Mouse (Mus musculus) forebrain, embryonic 15.5 days (tissue): Measurements from ENCODE around the gene Orai3. TPM values are rescaled to one million over a fixed set of nuclear protein-coding genes. Genes with fewer than 3 reads are reported as not detected.

ENCODE experiments used
- ATAC-seq: fragments of 200-750 bp; cut with Nextera tagmentation; replicated peaks from 2 replicates; pipeline ENCODE4 v1.8.0; 2017; ENCODE audit warnings: mild to moderate bottlenecking, moderate TSS enrichment, moderate library complexity
- H3K27ac ChIP-seq: fragments of 300-500 bp; sonication (generic); replicated peaks from 2 replicates; pipeline ENCODE4 v1.5.1; 2015; ENCODE audit warnings: mild to moderate bottlenecking, inconsistent platforms
- H3K27me3 ChIP-seq: fragments of 300-500 bp; sonication (generic); 2 replicates; pipeline ENCODE4 v1.6.1; 2015; ENCODE audit warnings: inconsistent platforms
- H3K36me3 ChIP-seq: fragments of 300-500 bp; sonication (generic); 2 replicates; pipeline ENCODE4 v1.6.1; 2015; ENCODE audit warnings: mild to moderate bottlenecking, inconsistent platforms
- H3K4me1 ChIP-seq: fragments of 300-500 bp; sonication (generic); 2 replicates; pipeline ENCODE4 v1.6.1; 2015; ENCODE audit warnings: inconsistent platforms
- H3K4me2 ChIP-seq: fragments of 300-500 bp; sonication (generic); replicated peaks from 2 replicates; pipeline ENCODE4 v1.6.1; 2015; ENCODE audit warnings: mild to moderate bottlenecking, inconsistent platforms
- H3K4me3 ChIP-seq: fragments of 300-500 bp; sonication (generic); 2 replicates; pipeline ENCODE4 v1.5.1; 2015; ENCODE audit warnings: mild to moderate bottlenecking, inconsistent platforms
- H3K9ac ChIP-seq: fragments of 300-500 bp; sonication (generic); replicated peaks from 2 replicates; pipeline ENCODE4 v1.6.1; 2015; ENCODE audit warnings: mild to moderate bottlenecking, inconsistent platforms
- H3K9me3 ChIP-seq: fragments of 300-500 bp; sonication (generic); 2 replicates; pipeline ENCODE4 v1.6.1; 2016; ENCODE audit warnings: inconsistent platforms
- WGBS: fragments of 180-500 bp; shearing (Covaris S2); methylation state at CpG from one replicate; pipeline ENCODE4 v1.1.7; 2015; ENCODE audit warnings: mixed read lengths; 5-methylcytosine and 5-hydroxymethylcytosine counted together
- polyA plus RNA-seq: library from polyadenylated mRNA; unstranded; fragments of >200 nt; fragmentation: Nextera tagmentation; extraction: Ambion mirVana; gene quantifications from 2 replicates; pipeline ENCODE4 v1.2.1, GENCODE M21; 2015

Orai3 gene
- polyA plus RNA-seq, 1 experiment from 2014 or later: 8.7 TPM

DNA sequence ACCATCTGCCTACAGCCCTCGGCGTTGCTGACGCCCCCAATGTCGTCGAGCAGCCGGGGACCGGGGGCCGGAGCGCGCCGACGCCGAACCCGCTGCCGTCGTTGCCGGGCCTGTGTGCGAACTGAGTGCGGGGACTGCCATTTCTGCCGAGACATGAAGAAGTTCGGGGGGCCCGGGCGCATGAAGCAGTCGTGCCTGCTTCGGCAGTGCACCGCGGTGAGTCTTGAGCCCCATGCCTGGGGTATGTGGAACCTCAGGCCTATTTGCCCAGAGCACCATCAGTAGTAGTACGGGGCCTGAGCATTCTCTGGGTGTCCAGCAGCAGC, 21.4 kb upstream of the Orai3 start:
- H3K4me2 ChIP-seq: 0 out of 2 replicates have a peak overlapping the region, but pooled peaks have one; percentile 87
- H3K9ac ChIP-seq: no peak overlapping the region
- H3K27ac ChIP-seq: no peak overlapping the region
- peaks cover 24% of the 10 kb centered on the region for H3K4me1 ChIP-seq
- no peak overlapping the region for H3K4me3 ChIP-seq
- WGBS: 90% methylated on average over 28 of the region's 28 CpGs
- no peaks in the 10 kb centered on the region for H3K27me3 ChIP-seq
- no peak for ATAC-seq
- H3K36me3 ChIP-seq: peaks cover 48% of the 10 kb centered on the region
- no peaks in the 10 kb centered on the region for H3K9me3 ChIP-seq

DNA sequence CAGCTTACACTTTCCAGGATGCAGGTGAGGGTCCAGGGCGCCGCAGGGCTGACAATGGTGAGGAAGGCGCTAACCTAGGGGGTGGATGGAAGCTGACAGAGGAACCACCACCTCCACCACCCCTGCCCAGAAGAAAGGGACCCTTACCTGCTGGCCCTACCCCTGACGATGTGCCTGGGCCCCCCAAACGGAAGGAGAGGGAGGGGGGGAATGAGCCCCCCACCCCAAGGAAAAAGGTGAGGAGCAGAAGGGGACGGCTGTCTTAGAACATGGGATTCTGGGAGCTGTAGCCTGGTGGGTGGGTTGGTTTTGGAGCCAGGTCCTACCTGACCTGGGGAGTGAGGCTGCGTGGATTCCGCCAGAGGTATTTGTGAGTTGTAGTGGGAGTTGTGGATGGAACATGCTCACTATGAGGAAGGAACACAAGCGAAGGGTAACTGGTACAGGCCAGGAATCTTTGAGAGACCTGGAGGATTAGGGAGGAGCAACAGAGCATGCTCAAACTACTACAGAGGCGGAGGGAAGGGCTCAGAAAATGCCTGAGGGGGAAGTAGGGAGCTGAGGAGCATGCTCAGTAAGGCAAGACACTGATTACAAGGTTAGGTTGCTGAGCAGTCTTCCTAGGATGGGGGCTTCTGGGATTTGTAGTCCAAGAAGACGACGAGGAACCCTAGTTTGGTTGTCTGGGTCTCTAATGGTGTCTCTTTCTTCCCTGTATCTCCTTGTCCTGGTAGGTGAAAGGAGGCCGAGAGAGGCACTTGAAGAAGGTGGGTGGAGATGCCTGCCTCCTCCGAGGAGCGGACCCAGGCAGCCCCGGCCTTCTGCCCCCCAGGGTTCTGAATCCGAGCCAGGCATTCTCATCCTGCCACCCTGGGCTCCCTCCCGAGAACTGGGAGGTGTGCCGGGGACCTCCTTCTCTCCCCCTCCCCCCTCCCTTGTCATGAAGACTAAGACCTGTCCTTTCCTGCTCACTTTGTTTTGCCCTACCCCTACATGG, 19.2 kb upstream of the Orai3 start:
- no peaks in the 10 kb centered on the region for H3K27me3 ChIP-seq
- H3K9ac ChIP-seq: no peak overlapping the region
- no peak for ATAC-seq

DNA sequence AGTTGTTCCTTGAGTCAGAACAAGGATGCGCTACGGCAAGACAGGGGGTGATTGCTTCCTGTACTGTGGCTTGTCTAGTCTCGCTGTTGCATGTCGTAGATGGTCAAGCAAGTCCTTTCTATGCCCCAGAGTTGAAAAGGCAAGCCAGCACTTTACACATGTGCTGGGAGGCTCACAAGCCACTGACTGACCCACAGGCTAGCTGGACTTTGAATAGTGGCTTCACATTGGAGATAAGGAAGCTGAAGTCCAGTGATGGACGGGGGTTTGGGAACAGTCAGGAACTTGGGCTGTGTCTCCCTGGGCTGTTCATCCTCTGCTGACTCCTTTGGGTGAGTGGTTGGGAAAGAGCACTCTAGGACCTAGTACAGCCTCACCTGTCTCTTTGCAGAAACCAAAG, 18.0 kb upstream of the Orai3 start:
- H3K4me2 ChIP-seq: no peak overlapping the region
- 96% methylated on average over 5 of the region's 5 CpGs for WGBS
- H3K27me3 ChIP-seq: no peaks in the 10 kb centered on the region
- H3K36me3 ChIP-seq: peaks cover 72% of the 10 kb centered on the region
- no peak for ATAC-seq
- peaks cover 17% of the 10 kb centered on the region for H3K4me1 ChIP-seq
- no peak overlapping the region for H3K4me3 ChIP-seq
- H3K9me3 ChIP-seq: no peaks in the 10 kb centered on the region
- H3K9ac ChIP-seq: no peak overlapping the region
- no peak overlapping the region for H3K27ac ChIP-seq

More for the DNA sequence above, 19.2 kb upstream of the Orai3 start:
- 83% methylated on average over 19 of the region's 19 CpGs for WGBS
- H3K36me3 ChIP-seq: peaks cover 66% of the 10 kb centered on the region
- H3K9me3 ChIP-seq: no peaks in the 10 kb centered on the region
- H3K27ac ChIP-seq: no peak overlapping the region
- H3K4me2 ChIP-seq: no peak overlapping the region
- H3K4me1 ChIP-seq: peaks cover 17% of the 10 kb centered on the region
- no peak overlapping the region for H3K4me3 ChIP-seq

DNA sequence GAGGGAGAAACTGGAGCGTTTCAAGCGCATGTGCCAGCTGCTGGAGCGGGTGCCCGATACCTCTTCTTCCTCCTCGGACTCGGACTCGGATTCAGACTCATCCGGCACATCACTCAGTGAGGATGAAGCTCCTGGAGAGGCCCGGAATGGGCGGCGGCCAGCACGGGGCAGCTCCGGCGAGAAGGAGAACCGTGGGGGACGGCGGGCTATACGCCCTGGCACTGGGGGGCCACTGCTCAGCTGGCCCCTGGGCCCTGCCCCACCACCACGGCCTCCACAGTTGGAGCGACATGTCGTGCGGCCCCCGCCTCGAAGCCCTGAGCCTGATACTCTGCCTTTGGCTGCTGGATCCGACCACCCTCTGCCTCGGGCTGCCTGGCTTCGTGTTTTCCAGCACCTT, 17.5 kb upstream of the Orai3 start:
- Histone ChIP-seq H3K27ac (no peak overlapping the region), H3K27me3 (no peaks in the 10 kb centered on the region), H3K9ac (no peak overlapping the region), H3K36me3 (peaks cover 76% of the 10 kb centered on the region), H3K9me3 (no peaks in the 10 kb centered on the region), H3K4me1 (peaks cover 17% of the 10 kb centered on the region), H3K4me3 (no peak overlapping the region), H3K4me2 (no peak overlapping the region)
- no peak for ATAC-seq
- WGBS: 93% methylated on average over 27 of the region's 27 CpGs

DNA sequence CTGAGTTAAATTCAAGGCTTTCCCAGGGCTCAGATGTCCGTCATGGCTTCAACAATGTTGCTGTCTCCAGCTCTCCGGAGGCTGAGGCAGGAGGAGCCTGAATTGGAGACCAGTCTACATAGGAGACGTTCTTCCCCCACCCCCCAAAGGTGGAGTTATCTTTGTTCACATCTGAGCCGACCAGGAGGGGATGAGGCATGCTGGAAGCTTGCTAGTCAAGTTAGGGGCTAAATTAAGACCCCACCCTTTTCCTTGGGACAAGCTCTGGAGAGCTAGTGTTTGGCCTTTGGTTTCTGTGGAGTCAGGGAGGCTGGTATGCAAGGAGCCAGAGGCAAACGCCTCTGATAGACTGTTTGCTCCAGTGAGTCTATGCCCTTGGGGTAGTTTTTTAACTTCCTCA, 16.5 kb upstream of the Orai3 start:
- no peak overlapping the region for H3K27ac ChIP-seq
- 77% methylated on average over 5 of the region's 5 CpGs for WGBS
- no peak overlapping the region for H3K4me3 ChIP-seq
- ATAC-seq: no peak
- H3K27me3 ChIP-seq: no peaks in the 10 kb centered on the region
- peaks cover 6% of the 10 kb centered on the region for H3K4me1 ChIP-seq
- H3K4me2 ChIP-seq: no peak overlapping the region
- H3K36me3 ChIP-seq: peaks cover 87% of the 10 kb centered on the region
- no peaks in the 10 kb centered on the region for H3K9me3 ChIP-seq
- no peak overlapping the region for H3K9ac ChIP-seq

DNA sequence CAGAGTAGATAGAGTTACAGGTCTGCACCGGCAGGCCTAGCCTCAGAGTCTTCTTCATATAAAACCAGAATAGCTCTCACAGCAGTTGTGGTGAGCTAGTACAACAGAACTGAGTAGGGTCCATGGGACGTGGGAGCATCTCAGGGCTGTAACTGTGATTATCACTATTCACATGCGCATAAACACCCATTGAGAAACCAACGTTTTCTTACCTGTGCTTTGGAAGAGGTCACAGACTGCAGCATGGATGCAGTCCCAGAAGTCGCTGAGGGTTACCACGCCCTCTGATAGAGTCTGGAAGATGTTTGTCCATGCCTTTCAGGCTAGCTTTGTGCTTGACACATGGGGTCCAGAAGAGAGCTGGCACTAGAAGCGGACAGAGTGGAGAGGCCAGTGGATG, 15.9 kb upstream of the Orai3 start:
- ATAC-seq: no peak
- H3K4me2 ChIP-seq: no peak overlapping the region
- no peak overlapping the region for H3K4me3 ChIP-seq
- H3K36me3 ChIP-seq: peaks cover 88% of the 10 kb centered on the region
- H3K4me1 ChIP-seq: peaks cover 4% of the 10 kb centered on the region; the same call in 1 of the 2 replicates
- H3K27me3 ChIP-seq: no peaks in the 10 kb centered on the region
- no peak overlapping the region for H3K27ac ChIP-seq
- 91% methylated on average over 7 of the region's 7 CpGs for WGBS
- no peak overlapping the region for H3K9ac ChIP-seq
- H3K9me3 ChIP-seq: no peaks in the 10 kb centered on the region

DNA sequence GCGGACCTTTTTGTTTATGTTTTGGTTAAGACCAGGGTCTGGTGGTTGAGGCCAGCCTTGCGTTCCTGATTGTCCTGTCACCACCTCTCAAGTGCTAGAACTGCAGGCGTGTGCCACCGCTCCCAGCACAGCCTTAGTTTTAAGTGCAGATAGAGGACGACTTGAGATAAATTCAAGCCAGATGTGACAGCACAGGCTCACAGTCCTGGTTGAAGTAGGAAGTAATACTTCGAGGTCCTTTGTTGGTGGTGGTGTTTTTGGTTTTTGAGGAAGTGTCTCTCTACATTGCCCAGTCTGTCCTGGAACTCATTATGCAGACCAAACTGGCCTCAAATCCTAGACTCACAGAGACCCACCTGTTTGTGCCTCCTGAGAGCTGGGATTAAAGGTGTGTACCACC, 9.9 kb upstream of the Orai3 start:
- Histone ChIP-seq H3K27ac (no peak overlapping the region), H3K36me3 (peaks cover 72% of the 10 kb centered on the region), H3K9ac (no peak overlapping the region), H3K4me1 (no peaks in the 10 kb centered on the region), H3K4me3 (no peak overlapping the region), H3K4me2 (no peak overlapping the region), H3K9me3 (no peaks in the 10 kb centered on the region), H3K27me3 (no peaks in the 10 kb centered on the region)
- ATAC-seq: no peak
- WGBS: 84% methylated on average over 6 of the region's 6 CpGs

DNA sequence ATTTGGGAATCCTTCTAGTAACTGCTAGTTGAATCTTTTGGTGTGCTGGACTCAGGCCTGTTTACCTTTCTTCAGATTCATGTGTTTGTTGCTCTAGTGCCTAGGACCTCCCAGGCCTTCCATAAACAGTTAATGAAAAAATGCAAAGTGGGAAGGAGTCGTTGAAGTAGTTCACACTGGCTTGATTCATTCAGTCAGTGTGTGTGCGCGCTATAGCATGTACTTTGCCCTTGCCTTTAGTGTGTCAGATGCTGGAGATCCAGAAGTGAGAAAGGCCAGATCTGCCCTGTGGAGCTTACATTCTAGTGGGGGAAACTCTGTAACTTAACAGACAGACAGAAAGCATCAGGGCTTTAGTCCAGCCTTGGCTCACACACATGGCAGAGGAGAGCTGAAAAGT, 9.1 kb upstream of the Orai3 start:
- no peak overlapping the region for H3K4me3 ChIP-seq
- no peak for ATAC-seq
- H3K9me3 ChIP-seq: no peaks in the 10 kb centered on the region
- H3K27me3 ChIP-seq: no peaks in the 10 kb centered on the region
- 88% methylated on average over 3 of the region's 3 CpGs for WGBS
- H3K9ac ChIP-seq: no peak overlapping the region
- H3K4me2 ChIP-seq: no peak overlapping the region
- no peak overlapping the region for H3K27ac ChIP-seq
- no peaks in the 10 kb centered on the region for H3K4me1 ChIP-seq
- H3K36me3 ChIP-seq: peaks cover 73% of the 10 kb centered on the region

DNA sequence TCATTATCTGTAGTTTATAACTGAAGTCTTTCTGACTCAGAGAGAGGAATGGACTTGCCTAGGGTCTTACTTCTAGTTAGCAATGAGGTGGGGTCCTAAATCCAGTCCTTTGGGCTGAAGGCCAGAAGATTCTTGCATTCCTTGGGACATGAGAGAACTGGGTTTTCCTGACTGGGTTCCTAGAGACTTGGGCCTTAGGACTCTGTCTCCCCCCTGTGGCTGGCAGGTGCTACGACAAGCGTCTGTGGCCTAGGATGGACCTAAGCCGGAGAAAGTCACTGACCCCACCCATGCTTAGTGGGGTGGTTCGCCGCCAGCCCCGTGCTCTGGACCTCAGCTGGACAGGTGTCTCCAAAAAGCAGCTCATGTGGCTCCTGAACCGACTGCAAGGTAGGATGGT, 8.6 kb upstream of the Orai3 start:
- no peaks in the 10 kb centered on the region for H3K27me3 ChIP-seq
- H3K36me3 ChIP-seq: peaks cover 74% of the 10 kb centered on the region
- H3K4me3 ChIP-seq: no peak overlapping the region
- H3K9ac ChIP-seq: no peak overlapping the region
- no peak overlapping the region for H3K27ac ChIP-seq
- WGBS: 46% methylated on average over 7 of the region's 7 CpGs
- H3K9me3 ChIP-seq: no peaks in the 10 kb centered on the region
- no peaks in the 10 kb centered on the region for H3K4me1 ChIP-seq
- ATAC-seq: no peak
- no peak overlapping the region for H3K4me2 ChIP-seq

DNA sequence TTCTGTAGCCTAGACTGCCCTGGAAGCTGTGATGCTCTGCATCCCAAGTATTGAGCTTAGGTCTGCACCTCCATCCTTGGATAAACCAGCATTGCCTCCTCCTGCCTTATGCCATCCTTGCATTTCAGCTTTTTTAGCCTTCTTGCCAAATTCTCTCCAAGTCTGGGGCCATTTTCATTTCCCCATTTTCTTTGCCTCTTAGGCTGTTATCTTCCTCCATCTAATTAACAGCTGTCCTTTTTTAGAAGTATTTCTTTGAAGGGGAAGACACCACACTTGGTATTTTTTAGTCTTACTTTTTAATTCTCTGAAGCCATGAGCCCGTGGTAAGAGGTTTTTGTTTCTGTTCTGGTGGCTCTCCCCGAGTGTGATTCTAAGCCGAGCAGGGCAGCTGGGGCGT, 6.0 kb upstream of the Orai3 start:
- H3K9me3 ChIP-seq: no peaks in the 10 kb centered on the region

DNA sequence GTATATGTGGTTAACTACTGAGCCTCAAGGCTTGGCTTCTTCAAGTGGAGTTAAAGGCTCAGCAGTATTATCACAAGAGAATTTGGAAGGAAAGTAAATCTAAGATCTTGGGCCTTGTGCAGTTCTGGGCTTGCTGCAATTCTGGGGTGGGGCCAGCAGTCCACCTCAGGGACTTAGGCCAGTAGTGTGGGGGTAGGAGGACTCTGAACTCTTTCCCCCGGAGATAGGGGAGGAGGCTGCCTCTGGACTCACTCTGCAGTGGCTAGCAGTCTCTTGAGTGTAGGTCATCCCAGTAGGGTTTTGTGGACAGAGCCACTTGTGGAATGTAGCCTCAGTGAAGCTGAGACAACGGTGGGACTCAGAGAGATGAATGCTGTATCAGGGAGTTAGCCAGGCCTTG, 3.9 kb upstream of the Orai3 start:
- H3K4me3 ChIP-seq: no peak overlapping the region
- H3K27ac ChIP-seq: no peak overlapping the region
- H3K27me3 ChIP-seq: no peaks in the 10 kb centered on the region
- H3K4me2 ChIP-seq: no peak overlapping the region
- 96% methylated on average over 2 of the region's 2 CpGs for WGBS
- no peak overlapping the region for H3K9ac ChIP-seq
- peaks cover 65% of the 10 kb centered on the region for H3K36me3 ChIP-seq
- ATAC-seq: no peak
- H3K9me3 ChIP-seq: no peaks in the 10 kb centered on the region
- peaks cover 25% of the 10 kb centered on the region for H3K4me1 ChIP-seq

More for the DNA sequence above, 6.0 kb upstream of the Orai3 start:
- no peak for ATAC-seq
- H3K9ac ChIP-seq: no peak overlapping the region
- H3K4me1 ChIP-seq: peaks cover 5% of the 10 kb centered on the region
- no peaks in the 10 kb centered on the region for H3K27me3 ChIP-seq
- 88% methylated on average over 4 of the region's 4 CpGs for WGBS
- peaks cover 75% of the 10 kb centered on the region for H3K36me3 ChIP-seq
- H3K4me2 ChIP-seq: no peak overlapping the region
- no peak overlapping the region for H3K27ac ChIP-seq
- no peak overlapping the region for H3K4me3 ChIP-seq

DNA sequence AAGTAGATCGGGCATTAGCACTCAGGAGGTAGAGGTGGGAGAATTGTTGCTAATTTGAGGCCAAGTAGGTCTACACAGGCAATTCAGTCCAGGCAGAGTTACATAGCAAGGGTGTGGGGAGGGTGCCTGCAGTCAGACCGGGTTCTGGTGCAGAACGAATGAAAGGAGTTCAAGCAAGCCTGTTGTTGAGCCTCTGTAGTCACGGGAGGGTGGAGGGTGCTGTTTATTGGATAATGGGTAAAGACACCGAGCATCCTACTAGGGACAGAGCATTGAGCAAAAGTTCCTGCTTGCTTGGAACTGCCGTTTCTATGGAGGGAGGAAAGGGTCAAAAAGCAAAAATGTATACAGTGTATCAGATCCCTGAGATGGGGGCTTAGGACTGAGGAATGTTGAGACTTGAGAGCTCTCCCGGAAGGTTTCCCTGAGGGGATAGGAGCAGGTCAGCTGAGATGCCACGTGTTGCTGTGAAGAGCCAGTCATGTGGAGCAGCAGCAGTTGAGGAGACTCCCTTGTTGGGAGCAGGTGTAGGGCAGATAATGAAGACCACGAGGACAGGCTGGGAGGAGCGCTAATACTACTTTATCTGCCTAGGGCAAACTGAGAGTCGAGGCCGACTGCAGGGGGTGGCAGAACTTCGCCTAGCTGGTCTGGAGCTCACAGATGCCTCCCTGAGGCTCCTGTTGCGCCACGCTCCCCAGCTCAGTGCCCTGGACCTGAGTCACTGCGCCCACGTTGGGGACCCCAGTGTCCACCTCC, 2.6 kb upstream of the Orai3 start:
- WGBS: 82% methylated on average over 17 of the region's 17 CpGs
- H3K27ac ChIP-seq: no peak overlapping the region
- peaks cover 56% of the 10 kb centered on the region for H3K36me3 ChIP-seq
- H3K9ac ChIP-seq: no peak overlapping the region
- no peak overlapping the region for H3K4me2 ChIP-seq
- H3K9me3 ChIP-seq: no peaks in the 10 kb centered on the region
- no peak for ATAC-seq
- no peaks in the 10 kb centered on the region for H3K27me3 ChIP-seq
- H3K4me3 ChIP-seq: no peak overlapping the region
- H3K4me1 ChIP-seq: peaks cover 30% of the 10 kb centered on the region
